Mouse (Mus musculus) adrenal gland, postnatal 36 days (tissue): Measurements from ENCODE around the gene St3gal3. TPM values are rescaled to one million over a fixed set of nuclear protein-coding genes. Genes with fewer than 3 reads are reported as not detected.
A peak's percentile ranks its signal among the peaks of the same experiment; 100 is the strongest.

ENCODE experiments used
- DNase-seq, 2 experiments: peaks; one replicate each; pipeline ENCODE4 v3.0.0; 2021; ENCODE audit warnings: mixed read lengths in 1 of 2
- total RNA-seq, 2 experiments: library from RNA; stranded (reverse); gene quantifications; 2 replicates each; pipeline ENCODE4 v1.2.3; 2021

St3gal3 gene
- total RNA-seq, 2 experiments from 2014 or later, result 30.4 to 33.7 TPM

DNA sequence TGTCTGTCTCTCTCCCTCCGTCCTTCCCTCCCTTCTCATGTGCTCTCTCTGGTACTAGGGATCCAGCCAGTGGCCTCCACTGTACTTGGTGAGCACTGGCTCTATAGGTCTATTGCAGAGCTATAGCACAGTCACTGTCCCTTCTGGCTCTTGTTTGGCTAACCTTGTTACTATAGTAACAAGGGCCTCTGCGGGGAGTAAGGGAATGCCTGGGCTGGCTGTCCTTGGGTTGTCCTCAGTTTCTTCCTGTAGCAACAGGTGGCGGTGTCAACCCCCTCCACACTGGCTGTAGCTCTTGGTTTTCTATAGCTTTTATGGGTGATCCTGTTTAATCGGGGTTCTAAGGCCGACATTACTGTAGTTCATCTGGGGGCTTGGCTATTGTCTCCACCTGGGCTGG, 115.5 kb downstream of the St3gal3 start:
- DNase-seq, result no peak

DNA sequence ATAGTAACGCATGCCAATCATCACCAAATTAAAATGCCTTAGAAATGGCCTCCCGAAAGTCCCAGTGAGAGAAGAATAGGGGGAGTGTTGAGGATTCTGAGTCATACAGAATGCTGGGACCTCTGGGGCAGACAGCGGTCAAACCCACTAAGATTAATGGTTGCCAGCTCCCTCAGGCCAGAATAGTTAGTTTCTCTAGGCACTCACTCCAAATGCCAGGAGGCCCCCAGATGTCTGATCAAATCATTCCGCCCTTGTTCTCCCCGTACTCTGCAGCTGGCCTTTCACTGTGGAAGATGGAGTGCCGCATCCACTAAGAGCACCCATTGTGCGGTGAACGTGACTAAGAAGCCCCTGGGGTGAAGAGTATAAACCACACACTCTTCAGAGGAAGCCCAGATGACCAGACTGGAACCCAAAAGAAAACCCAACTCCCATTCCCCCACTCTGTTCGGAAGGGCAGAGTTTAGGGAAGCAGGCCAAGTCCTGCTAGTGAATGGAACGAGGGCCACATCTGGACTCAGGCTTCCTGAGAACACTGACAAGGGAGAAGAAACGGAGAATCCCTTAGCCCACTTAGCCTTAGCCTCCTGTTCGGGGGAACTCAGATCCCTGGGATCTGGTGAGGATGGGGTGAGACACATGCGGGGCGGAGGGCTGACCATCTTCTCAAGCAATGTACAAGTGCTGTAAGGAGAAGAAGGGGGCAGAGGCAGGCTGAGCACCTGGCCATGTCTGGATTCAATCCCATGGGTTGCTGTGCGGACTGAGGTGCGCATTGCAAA, 117.5 kb downstream of the St3gal3 start:
- no peak for DNase-seq

DNA sequence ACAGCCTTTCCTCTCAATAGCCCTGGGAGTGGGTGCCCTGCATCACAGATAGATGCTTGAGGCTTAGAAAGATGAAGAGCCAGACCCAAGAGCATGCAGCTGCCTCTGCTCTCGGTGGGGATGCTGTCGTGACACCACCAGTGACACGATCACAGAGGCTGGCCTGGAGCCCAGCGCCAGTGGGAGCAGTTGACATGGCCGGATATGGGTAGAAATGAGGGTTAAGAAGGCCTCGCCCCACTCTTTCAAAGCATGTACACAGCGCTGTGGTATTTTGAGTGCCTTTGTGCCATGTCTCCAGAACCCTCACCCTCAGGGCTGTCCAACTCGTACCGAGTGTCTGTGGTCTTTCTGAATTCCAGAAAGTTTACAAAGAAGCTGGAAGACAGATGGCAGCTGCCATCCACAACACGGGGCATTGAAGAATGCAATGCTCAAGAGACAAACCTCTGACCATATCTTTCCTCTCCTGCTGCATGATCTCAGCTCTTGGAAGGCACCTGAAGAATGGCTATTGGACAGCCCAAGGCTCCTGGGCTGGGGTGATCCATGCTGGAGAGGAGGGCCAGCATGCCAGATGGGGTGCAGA, 118.3 kb downstream of the St3gal3 start:
- DNase-seq, result no peak

DNA sequence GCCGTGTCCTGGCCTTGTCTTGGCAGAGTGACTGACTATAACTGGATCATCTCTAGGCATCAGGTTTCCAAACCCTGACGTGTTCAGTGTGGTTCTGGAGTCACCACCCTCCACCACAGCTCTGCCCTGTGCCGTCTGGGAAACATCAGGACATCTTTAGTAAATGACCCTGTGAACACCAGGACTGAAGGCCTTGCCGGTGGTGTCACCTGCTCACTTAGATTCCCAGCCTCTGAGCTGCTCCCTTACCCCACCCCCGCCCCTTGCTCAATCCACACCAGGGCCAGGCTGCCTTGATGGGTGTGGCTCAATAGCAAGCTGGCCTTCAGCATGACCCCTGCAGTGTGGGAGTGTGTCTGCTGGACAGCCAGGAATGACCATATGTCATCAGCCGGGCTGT, 119.1 kb downstream of the St3gal3 start:
- peak; percentile 45 to 56 for DNase-seq

- no peak for DNase-seq
Observed at GRCm38 (mm10) chr4:118015126-118015525, 119.6 kb downstream of the St3gal3 start.

DNA sequence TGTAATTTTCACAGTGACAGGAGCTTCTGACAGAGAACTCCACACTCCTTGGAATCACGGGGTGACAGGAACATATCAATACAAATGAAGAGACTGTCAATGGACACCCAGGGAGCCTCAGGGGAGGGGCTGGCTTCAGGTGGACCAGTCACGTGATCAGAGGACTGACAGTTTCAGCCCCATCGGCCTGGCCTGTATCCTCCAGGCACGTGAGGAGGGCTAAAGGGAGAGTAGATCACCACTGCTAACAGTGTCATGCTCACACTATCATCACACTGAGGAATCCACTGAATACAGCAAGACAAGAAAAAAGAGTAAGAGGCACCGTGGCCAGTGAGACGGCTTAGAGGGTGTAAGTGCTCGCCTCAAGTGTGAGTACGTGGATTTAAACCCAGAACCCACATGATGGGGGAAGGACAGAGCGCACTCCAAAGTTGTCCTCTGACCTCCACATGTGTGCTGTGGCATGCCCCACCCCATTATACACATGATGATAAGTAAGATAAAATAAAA, 124.0 kb downstream of the St3gal3 start:
- no peak for DNase-seq

- no peak for DNase-seq
Observed at GRCm38 (mm10) chr4:118008433-118009033, 126.2 kb downstream of the St3gal3 start.

- no peak for DNase-seq
Observed at GRCm38 (mm10) chr4:118001355-118001754, 133.4 kb downstream of the St3gal3 start.

DNA sequence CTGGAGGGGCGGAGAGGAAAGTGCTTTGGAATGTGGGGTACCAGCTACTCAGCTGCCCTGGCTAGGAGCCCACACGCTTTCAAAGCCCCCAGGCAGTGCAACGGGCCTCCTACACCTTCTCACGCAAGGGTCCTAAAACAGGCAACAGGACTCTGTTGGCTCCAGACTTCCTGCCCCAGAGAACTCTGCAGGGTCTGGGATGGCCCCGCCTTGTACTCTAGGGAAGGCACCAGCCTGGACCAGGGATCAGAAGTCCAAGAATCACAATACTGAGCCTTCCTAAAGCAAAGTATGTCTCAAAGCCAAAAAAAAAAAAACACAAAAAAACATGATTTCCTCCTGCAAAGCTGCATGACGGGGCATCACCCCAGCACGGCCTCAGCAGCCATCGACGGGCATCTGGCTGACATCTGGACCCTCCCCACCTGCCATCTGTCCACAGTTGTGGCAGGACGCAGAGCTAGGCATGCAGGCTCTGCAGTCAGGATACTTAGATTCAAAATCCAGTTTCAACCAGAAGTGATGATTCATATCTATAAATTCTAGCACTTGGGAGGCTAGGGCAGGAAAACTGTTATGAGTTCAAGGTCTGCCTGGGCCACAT, 134.0 kb downstream of the St3gal3 start:
- peak; percentile 40 to 44 for DNase-seq

DNA sequence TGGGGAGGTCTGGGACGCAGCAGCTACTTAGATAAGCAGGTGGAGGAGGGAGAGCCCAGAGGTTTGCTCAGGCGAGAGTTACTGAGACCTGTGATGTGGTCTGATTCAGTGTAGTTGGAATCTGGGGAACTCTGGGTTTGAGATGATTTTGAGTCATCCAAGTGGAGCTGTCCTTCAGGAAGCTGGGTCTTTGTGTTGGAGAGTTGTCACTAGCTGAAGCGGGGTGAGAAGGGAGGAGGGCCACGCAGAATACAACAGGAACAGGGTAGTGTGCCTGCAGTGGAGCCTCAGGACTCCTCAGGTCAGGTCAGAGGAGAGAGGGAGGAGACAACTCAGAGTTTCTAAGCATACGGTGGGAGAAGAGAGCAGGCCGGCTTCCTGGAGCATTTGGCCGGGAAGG, 134.8 kb downstream of the St3gal3 start:
- peak in 1 of 2 experiments; percentile 41 for DNase-seq

- DNase-seq, result peak in 1 of 2 experiments; percentile 50
Observed at GRCm38 (mm10) chr4:117997381-117998269, 137.1 kb downstream of the St3gal3 start.

- no peak for DNase-seq
Observed at GRCm38 (mm10) chr4:117996701-117997100, 138.0 kb downstream of the St3gal3 start.

GRCm38 (mm10) chr4:117995461-117995860, 139.3 kb downstream of the St3gal3 start:
- no peak for DNase-seq

DNA sequence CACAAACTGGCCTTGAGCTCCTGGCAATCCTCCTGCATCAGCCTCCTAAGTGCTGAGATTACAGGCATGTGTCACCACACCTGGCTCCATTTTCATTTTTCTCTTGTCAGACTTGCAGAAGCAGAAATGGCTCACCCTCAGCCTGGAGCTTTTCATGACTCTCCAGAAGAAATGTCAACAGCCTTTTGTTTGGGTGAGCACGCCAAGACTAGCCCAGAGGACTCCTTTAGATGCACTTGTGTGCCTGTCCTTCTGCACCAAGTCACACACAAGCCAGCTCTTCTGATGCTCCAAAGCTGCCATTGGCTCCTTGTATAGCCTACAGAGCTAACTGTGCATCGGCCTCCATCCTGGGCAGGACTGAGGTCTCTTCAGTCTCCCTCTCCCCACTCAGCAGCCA, 141.3 kb downstream of the St3gal3 start:
- DNase-seq, result no peak

- no peak for DNase-seq
Observed at GRCm38 (mm10) chr4:117992872-117993271, 141.8 kb downstream of the St3gal3 start.

DNA sequence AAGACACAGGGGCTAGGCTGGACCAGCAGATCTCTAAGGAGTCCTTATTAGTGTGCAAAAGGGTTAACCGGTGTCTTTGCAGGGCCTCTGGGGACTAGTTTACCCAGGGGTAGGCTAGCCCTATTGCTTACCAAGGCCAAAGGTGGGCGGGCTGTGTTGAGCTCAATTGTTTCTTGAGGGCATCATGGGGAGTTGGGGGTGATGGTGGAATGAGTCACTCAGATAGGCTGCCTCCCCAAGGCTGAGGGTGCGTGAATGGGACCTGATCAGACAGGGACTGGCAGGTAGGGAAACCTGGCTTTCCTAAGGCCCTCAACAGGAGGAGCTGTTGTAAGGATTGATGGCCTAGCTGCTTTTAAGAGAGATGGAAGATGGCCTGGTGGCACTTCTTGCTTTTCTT, 142.7 kb downstream of the St3gal3 start:
- DNase-seq, result peak in 1 of 2 experiments; percentile 39

- DNase-seq, result no peak
Observed at GRCm38 (mm10) chr4:117991055-117991627, 143.6 kb downstream of the St3gal3 start.

DNA sequence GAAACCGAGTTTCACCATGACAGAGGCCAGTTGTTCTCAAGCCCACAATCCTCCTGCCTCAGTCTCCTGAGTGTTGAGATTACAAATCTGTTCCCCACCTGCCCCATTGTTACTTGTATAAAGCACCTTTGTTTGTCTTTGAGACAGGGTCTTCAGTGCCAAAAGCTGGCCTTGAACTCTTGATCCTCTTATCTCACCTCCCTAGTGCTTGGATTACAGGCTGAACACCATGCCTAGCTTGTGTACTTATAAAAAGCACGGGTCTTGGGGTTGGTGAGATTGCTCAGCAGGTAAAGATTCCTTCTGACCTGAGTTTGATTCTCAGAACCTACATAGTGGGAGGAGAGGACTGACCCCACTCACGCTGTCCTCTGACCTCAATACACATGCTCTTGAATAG, 144.1 kb downstream of the St3gal3 start:
- DNase-seq, result no peak

- DNase-seq, result no peak
Observed at GRCm38 (mm10) chr4:117989801-117990200, 144.9 kb downstream of the St3gal3 start.

DNA sequence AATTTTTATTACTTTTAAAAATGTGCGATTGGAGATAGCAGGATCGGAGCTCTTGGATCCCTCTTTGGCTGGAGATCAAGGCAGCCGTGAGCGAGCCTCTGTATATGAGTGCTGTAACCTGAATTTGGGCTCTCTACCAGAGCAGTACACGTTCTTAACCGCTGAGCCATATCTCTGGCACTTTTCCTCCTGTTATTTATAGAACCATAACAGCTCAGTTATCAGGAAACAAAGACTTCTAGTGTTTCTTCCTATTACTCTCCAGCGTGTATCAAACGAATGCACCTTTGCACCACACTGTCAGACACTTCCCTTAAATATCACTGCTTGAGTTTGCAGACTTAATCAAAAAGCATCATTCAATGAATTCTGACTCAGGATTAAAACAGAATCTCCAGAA, 147.9 kb downstream of the St3gal3 start:
- peak in 1 of 2 experiments; percentile 44 for DNase-seq

DNA sequence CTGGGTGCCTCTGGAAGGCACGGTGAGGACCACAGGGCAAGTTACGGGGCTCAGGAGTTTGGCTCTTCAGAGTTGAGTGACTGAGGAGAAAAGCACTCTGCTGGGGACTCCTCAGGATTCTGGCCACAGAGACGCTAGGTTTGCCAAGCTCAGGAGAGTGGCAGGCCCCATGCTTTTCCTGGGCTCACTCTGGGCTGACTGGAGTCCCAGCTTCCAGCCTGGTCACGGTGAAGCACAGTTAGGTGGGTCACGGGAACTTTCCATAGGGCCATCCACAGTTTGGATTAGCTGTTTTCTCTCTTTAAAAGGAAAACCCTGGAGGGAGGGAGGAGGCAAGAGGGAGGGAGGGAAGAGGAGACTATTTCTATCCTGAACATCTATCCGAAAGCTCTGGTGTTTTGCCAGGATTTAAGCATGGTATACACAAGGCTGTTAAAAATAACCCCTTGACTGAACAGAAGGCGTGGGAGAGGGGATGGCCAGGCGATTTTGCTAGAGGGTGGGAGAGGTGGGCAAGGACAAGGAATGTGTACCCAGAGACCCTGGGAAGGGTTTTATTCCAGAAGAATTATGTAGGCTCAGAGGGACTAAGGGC, 149.6 kb downstream of the St3gal3 start:
- DNase-seq, result no peak
